Mouse (Mus musculus): Measurements from ENCODE around the gene H2al1g. TPM values are rescaled to one million over a fixed set of nuclear protein-coding genes. Genes with fewer than 3 reads are reported as not detected.
"Not testable (repeated sequence)": the region's sequence is repeated elsewhere in the genome, so short reads cannot be mapped to it uniquely, and the experiment has no call there.

H2al1g gene
- polyA plus RNA-seq (2014; fragmentation: Nextera tagmentation; extraction: Ambion mirVana) = not detected in 2 replicates

DNA sequence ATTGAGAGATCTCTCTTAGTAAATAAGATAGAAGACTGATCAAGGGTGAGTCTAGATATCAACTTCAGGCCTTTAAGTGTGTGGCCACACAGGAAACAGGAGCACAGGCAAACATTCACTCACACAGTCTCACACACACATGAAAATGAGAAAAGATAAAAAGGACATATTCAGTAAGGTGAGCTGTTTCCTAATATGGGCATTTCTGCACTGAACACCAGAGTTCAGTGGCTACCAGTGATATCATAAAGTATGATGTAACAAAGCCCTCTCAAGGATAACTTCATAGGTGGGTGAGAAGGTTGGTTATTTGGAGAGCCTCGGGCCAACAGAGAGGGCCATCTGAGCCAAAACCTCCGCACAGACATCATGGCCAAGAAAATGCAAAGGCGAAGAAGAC, at the start of gene H2al1g:
Gene H2al1g (plus strand): TSS at position 301 of the 400 bp plus-strand sequence.
- ATAC-seq (ENCODE audit: low FRiP score); H3K9ac ChIP-seq (ENCODE audit: low read length); H3K9me3 ChIP-seq (ENCODE audit: control insufficient read depth, low read length); H3K4me1 ChIP-seq (ENCODE audit: control insufficient read depth, insufficient read depth, low read length); H3K4me2 ChIP-seq; H3K4me3 ChIP-seq (ENCODE audit: low read depth, low read length); H3K27me3 ChIP-seq (ENCODE audit: control insufficient read depth, insufficient read depth, low read length); H3K27ac ChIP-seq (ENCODE audit: low read depth, low read length); DNase-seq (ENCODE audit: low spot score, missing footprints); H3K36me3 ChIP-seq (ENCODE audit: control insufficient read depth, insufficient read depth, low read length): not testable (repeated sequence)
- WGBS = no CpG with 5 or more reads among the region's 3 CpGs

DNA sequence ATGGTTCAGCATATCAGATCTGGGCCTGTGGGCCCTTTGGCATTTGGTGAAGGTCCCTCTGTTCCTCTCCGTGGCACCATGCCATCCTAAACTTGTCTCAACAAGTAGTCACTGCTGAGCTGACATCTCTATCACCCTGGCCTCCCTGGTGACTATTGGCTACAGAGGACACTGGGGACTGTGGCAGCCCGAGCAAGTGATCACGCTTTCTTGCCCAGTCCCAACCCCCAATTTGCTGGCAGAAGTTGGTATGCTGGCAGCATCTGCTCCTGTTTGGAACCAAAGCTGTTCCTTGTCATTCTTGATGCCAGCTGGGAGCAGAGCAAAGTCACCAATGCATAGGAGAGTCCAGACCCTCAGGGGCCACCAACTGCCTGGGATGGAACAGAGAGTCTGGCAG, 49.0 kb upstream of the H2al1g start:
- no peak for ATAC-seq (ENCODE audit: low FRiP score)
- Histone ChIP-seq H3K4me2 (no peak overlapping the region), H3K9me3 (ENCODE audit: control insufficient read depth, low read length) (no peaks in the 10 kb centered on the region), H3K27ac (ENCODE audit: low read depth, low read length) (no peak overlapping the region), H3K9ac (ENCODE audit: low read length) (no peak overlapping the region), H3K27me3 (ENCODE audit: control insufficient read depth, insufficient read depth, low read length) (no peaks in the 10 kb centered on the region; the same call in none of the 2 replicates), H3K4me1 (ENCODE audit: control insufficient read depth, insufficient read depth, low read length) (no peaks in the 10 kb centered on the region), H3K4me3 (ENCODE audit: low read depth, low read length) (no peak overlapping the region), H3K36me3 (ENCODE audit: control insufficient read depth, insufficient read depth, low read length) (no peaks in the 10 kb centered on the region)
- 76% methylated on average over 3 of the region's 3 CpGs for WGBS
- no peak for DNase-seq (ENCODE audit: low spot score, missing footprints)

GRCm38 (mm10) chrX:11273190-11273589, 44.9 kb upstream of the H2al1g start:
- Histone ChIP-seq H3K27ac (ENCODE audit: low read depth, low read length) (no peak overlapping the region), H3K4me1 (ENCODE audit: control insufficient read depth, insufficient read depth, low read length) (no peaks in the 10 kb centered on the region), H3K4me2 (no peak overlapping the region), H3K4me3 (ENCODE audit: low read depth, low read length) (no peak overlapping the region), H3K9me3 (ENCODE audit: control insufficient read depth, low read length) (no peaks in the 10 kb centered on the region), H3K27me3 (ENCODE audit: control insufficient read depth, insufficient read depth, low read length) (no peaks in the 10 kb centered on the region; the same call in 1 of the 2 replicates), H3K9ac (ENCODE audit: low read length) (no peak overlapping the region), H3K36me3 (ENCODE audit: control insufficient read depth, insufficient read depth, low read length) (no peaks in the 10 kb centered on the region)
- ATAC-seq (ENCODE audit: low FRiP score) = no peak
- no peak for DNase-seq (ENCODE audit: low spot score, missing footprints)
- 88% methylated on average over 3 of the region's 3 CpGs for WGBS

- Histone ChIP-seq H3K9me3 (ENCODE audit: control insufficient read depth, low read length) (no peaks in the 10 kb centered on the region), H3K4me1 (ENCODE audit: control insufficient read depth, insufficient read depth, low read length) (no peaks in the 10 kb centered on the region), H3K4me2 (no peak overlapping the region), H3K27me3 (ENCODE audit: control insufficient read depth, insufficient read depth, low read length) (no peaks in the 10 kb centered on the region), H3K36me3 (ENCODE audit: control insufficient read depth, insufficient read depth, low read length) (no peaks in the 10 kb centered on the region), H3K9ac (ENCODE audit: low read length) (no peak overlapping the region), H3K4me3 (ENCODE audit: low read depth, low read length) (no peak overlapping the region), H3K27ac (ENCODE audit: low read depth, low read length) (no peak overlapping the region)
- DNase-seq (ENCODE audit: low spot score, missing footprints) = no peak
- no peak for ATAC-seq (ENCODE audit: low FRiP score)
- 90% methylated on average over 6 of the region's 6 CpGs for WGBS
Measured at GRCm38 (mm10) chrX:11277083-11277482, 41.0 kb upstream of the H2al1g start.

- ATAC-seq (ENCODE audit: low FRiP score) = no peak
- H3K9me3 ChIP-seq (ENCODE audit: control insufficient read depth, low read length) = no peaks in the 10 kb centered on the region
- H3K4me1 ChIP-seq (ENCODE audit: control insufficient read depth, insufficient read depth, low read length) = no peaks in the 10 kb centered on the region
- no peaks in the 10 kb centered on the region for H3K27me3 ChIP-seq (ENCODE audit: control insufficient read depth, insufficient read depth, low read length)
- H3K9ac ChIP-seq (ENCODE audit: low read length) = no peak overlapping the region
- H3K27ac ChIP-seq (ENCODE audit: low read depth, low read length) = no peak overlapping the region
- no peak overlapping the region for H3K4me3 ChIP-seq (ENCODE audit: low read depth, low read length)
- H3K36me3 ChIP-seq (ENCODE audit: control insufficient read depth, insufficient read depth, low read length) = no peaks in the 10 kb centered on the region
- DNase-seq (ENCODE audit: low spot score, missing footprints) = no peak
- WGBS = 70% methylated on average over 2 of the region's 2 CpGs
- no peak overlapping the region for H3K4me2 ChIP-seq
Measured at GRCm38 (mm10) chrX:11280741-11281140, 37.3 kb upstream of the H2al1g start.

DNA sequence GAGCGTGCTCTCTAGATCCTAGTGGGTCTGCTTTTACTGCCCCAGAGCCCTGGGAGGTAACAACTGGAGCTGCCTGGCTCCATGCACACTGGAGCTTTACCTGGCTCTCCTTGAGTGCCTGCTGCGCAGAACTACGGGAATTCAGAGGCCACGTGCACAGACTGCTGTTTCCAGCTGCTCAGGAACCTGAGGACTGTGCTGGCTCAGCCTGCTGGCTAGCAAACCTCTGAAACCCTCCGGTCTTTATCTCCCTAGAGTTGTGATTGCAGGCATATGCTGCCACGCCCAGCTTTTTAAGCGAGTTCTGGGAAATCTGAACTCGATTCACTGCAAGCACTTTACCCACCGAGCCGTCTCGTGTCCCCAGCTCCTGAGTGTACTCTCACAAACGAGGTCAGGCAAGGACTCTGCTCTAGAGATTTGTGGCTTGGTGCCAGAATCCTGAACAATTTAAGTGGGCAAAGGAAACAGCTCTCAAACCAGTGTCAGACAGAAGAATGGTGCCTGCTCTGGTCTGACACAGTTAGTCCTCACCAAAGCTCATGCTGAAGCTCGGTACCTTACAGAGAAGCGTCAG, 29.7 kb upstream of the H2al1g start:
- DNase-seq (ENCODE audit: low spot score, missing footprints) (no peak), ATAC-seq (ENCODE audit: low FRiP score) (no peak)
- Histone ChIP-seq H3K4me3 (ENCODE audit: low read depth, low read length) (no peak overlapping the region), H3K4me2 (no peak overlapping the region), H3K27me3 (ENCODE audit: control insufficient read depth, insufficient read depth, low read length) (no peaks in the 10 kb centered on the region; the same call in 1 of the 2 replicates), H3K9ac (ENCODE audit: low read length) (no peak overlapping the region), H3K36me3 (ENCODE audit: control insufficient read depth, insufficient read depth, low read length) (no peaks in the 10 kb centered on the region), H3K4me1 (ENCODE audit: control insufficient read depth, insufficient read depth, low read length) (no peaks in the 10 kb centered on the region), H3K27ac (ENCODE audit: low read depth, low read length) (no peak overlapping the region), H3K9me3 (ENCODE audit: control insufficient read depth, low read length) (no peaks in the 10 kb centered on the region)
- WGBS = 82% methylated on average over 14 of the region's 14 CpGs

GRCm38 (mm10) chrX:11289244-11289643, 28.8 kb upstream of the H2al1g start:
- no peaks in the 10 kb centered on the region for H3K36me3 ChIP-seq (ENCODE audit: control insufficient read depth, insufficient read depth, low read length)
- H3K9me3 ChIP-seq (ENCODE audit: control insufficient read depth, low read length) = no peaks in the 10 kb centered on the region
- no peak overlapping the region for H3K4me2 ChIP-seq
- no peaks in the 10 kb centered on the region; the same call in 1 of the 2 replicates for H3K27me3 ChIP-seq (ENCODE audit: control insufficient read depth, insufficient read depth, low read length)
- no peak overlapping the region for H3K4me3 ChIP-seq (ENCODE audit: low read depth, low read length)
- ATAC-seq (ENCODE audit: low FRiP score) (no peak), DNase-seq (ENCODE audit: low spot score, missing footprints) (no peak)
- no peaks in the 10 kb centered on the region for H3K4me1 ChIP-seq (ENCODE audit: control insufficient read depth, insufficient read depth, low read length)
- H3K27ac ChIP-seq (ENCODE audit: low read depth, low read length) = no peak overlapping the region
- H3K9ac ChIP-seq (ENCODE audit: low read length) = no peak overlapping the region
- 50% methylated on average over 4 of the region's 4 CpGs for WGBS

DNA sequence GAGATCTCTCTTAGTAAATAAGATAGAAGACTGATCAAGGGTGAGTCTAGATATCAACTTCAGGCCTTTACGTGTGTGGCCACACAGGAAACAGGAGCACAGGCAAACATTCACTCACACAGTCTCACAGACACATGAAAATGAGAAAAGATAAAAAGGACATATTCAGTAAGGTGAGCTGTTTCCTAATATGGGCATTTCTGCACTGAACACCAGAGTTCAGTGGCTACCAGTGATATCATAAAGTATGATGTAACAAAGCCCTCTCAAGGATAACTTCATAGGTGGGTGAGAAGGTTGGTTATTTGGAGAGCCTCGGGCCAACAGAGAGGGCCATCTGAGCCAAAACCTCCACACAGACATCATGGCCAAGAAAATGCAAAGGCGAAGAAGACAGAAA, 19.1 kb upstream of the H2al1g start, which contains the start of gene H2al1a:
Gene H2al1a (plus strand): TSS at position 301 of the 400 bp plus-strand sequence.
- H3K27ac ChIP-seq (ENCODE audit: low read depth, low read length); H3K4me3 ChIP-seq (ENCODE audit: low read depth, low read length); H3K4me2 ChIP-seq; ATAC-seq (ENCODE audit: low FRiP score); H3K4me1 ChIP-seq (ENCODE audit: control insufficient read depth, insufficient read depth, low read length); H3K36me3 ChIP-seq (ENCODE audit: control insufficient read depth, insufficient read depth, low read length); H3K9ac ChIP-seq (ENCODE audit: low read length); H3K9me3 ChIP-seq (ENCODE audit: control insufficient read depth, low read length); H3K27me3 ChIP-seq (ENCODE audit: control insufficient read depth, insufficient read depth, low read length); DNase-seq (ENCODE audit: low spot score, missing footprints): not testable (repeated sequence)
- WGBS = no CpG with 5 or more reads among the region's 3 CpGs

DNA sequence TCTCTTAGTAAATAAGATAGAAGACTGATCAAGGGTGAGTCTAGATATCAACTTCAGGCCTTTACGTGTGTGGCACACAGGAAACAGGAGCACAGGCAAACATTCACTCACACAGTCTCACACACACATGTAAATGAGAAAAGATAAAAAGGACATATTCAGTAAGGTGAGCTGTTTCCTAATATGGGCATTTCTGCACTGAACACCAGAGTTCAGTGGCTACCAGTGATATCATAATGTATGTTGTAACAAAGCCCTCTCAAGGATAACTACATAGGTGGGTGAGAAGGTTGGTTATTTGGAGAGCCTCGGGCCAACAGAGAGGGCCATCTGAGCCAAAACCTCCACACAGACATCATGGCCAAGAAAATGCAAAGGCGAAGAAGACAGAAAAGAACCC, 15.9 kb upstream of the H2al1g start, which contains the start of gene H2al1b:
Gene H2al1b (plus strand): TSS at position 301 of the 400 bp plus-strand sequence.
- H3K27me3 ChIP-seq (ENCODE audit: control insufficient read depth, insufficient read depth, low read length) = not testable (repeated sequence)

More for the DNA sequence above, 15.9 kb upstream of the H2al1g start, which contains the start of gene H2al1b:
- not testable (repeated sequence) for H3K9ac ChIP-seq (ENCODE audit: low read length); H3K4me2 ChIP-seq; ATAC-seq (ENCODE audit: low FRiP score); H3K4me1 ChIP-seq (ENCODE audit: control insufficient read depth, insufficient read depth, low read length); H3K36me3 ChIP-seq (ENCODE audit: control insufficient read depth, insufficient read depth, low read length); DNase-seq (ENCODE audit: low spot score, missing footprints); H3K27ac ChIP-seq (ENCODE audit: low read depth, low read length); H3K9me3 ChIP-seq (ENCODE audit: control insufficient read depth, low read length); H3K4me3 ChIP-seq (ENCODE audit: low read depth, low read length)
- WGBS = 82% methylated on average over 1 of the region's 3 CpGs
